Mouse (Mus musculus) liver, adult 2 months (tissue): ENCODE results near the gene Tcirg1.

Source experiments
- CTCF ChIP-seq: fragments of 200-500 bp; IDR thresholded peaks from 2 replicates; pipeline ENCODE4 v1.5.1; 2011; ENCODE audit warnings: low read depth, low read length, control low read depth
- POLR2A ChIP-seq: fragments of 200-500 bp; IDR thresholded peaks from 2 replicates; pipeline ENCODE4 v1.6.1; 2011; ENCODE audit warnings: low read length, control low read depth; ENCODE audit not compliant: insufficient read depth; ENCODE audit errors: extremely low read depth

DNA sequence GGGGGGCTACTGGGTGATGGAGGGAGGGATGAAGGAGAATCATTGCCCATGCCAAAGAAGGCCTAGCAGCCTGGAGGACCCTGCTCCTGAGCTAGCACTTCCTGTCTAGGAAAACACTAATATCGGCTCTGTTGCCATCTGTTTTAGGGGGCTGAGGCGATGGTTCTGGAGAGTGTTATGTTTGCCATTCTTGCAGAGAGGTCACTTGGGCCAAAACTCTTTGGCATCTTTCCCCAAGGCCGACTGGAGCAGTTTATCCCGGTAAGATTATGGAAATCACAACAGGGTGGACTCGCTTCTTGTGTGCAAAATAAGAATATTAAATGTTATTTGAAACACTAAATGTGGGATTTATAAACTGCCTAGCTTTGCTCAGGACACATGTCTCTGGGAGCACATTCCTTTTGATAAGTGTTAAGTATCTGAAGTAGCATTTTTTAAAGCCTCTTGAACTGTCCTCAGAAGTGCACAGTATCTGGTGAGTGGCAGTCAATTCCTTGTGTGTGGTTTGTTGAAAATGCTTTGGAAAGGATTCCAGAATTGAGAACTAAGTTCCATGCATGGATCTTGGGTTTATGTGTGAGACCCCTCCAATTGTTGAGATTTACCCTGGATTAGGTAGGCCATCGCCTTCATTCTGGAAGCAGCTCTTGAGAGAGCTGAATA lies 22.5 kb downstream of the Tcirg1 start:
- TF ChIP-seq CTCF, result no peak
- TF ChIP-seq POLR2A, result no peak
